Mouse (Mus musculus) adrenal gland, postnatal 4 days (tissue): Measurements from ENCODE around the gene Irx5. TPM values are rescaled to one million over a fixed set of nuclear protein-coding genes. Genes with fewer than 3 reads are reported as not detected.

Experiments used
- DNase-seq, 2 experiments: peaks; one replicate each; pipeline ENCODE4 v3.0.0; 2021 to 2022; ENCODE audit warnings: low spot score in 2 of 2, mixed read lengths in 2 of 2
- total RNA-seq, 2 experiments: library from RNA; stranded (reverse); gene quantifications; 2 replicates each; pipeline ENCODE4 v1.2.3; 2021

Gene Irx5
- total RNA-seq, 2 experiments from 2014 or later, result 4.6 to 4.9 TPM

GRCm38 (mm10) chr8:92359833-92360082 lies 2.3 kb downstream of the Irx5 start:
- DNase-seq, result no peak

- DNase-seq, result no peak
Observed at GRCm38 (mm10) chr8:92360083-92360861, 2.8 kb downstream of the Irx5 start.

GRCm38 (mm10) chr8:92361546-92362351 lies 4.3 kb downstream of the Irx5 start:
- no peak for DNase-seq

GRCm38 (mm10) chr8:92362396-92363115 lies 5.1 kb downstream of the Irx5 start:
- DNase-seq, result no peak

- DNase-seq, result no peak
Observed at GRCm38 (mm10) chr8:92363217-92364147, 6.1 kb downstream of the Irx5 start.

GRCm38 (mm10) chr8:92364148-92364775 lies 6.8 kb downstream of the Irx5 start:
- no peak for DNase-seq

- DNase-seq, result no peak
Observed at GRCm38 (mm10) chr8:92364776-92365240, 7.4 kb downstream of the Irx5 start.

- no peak for DNase-seq
Observed at GRCm38 (mm10) chr8:92365241-92365943, 8.0 kb downstream of the Irx5 start.

GRCm38 (mm10) chr8:92365944-92366735 lies 8.7 kb downstream of the Irx5 start:
- DNase-seq, result no peak

GRCm38 (mm10) chr8:92366736-92367267 lies 9.4 kb downstream of the Irx5 start:
- DNase-seq, result no peak

GRCm38 (mm10) chr8:92379524-92379923 lies 22.1 kb downstream of the Irx5 start:
- DNase-seq, result no peak

- no peak for DNase-seq
Observed at GRCm38 (mm10) chr8:92380571-92380970, 23.1 kb downstream of the Irx5 start.

GRCm38 (mm10) chr8:92387893-92388292 lies 30.5 kb downstream of the Irx5 start:
- no peak for DNase-seq

GRCm38 (mm10) chr8:92404218-92404617 lies 46.8 kb downstream of the Irx5 start:
- DNase-seq, result no peak

- no peak for DNase-seq
Observed at GRCm38 (mm10) chr8:92408092-92408491, 50.7 kb downstream of the Irx5 start.

- no peak for DNase-seq
Observed at GRCm38 (mm10) chr8:92413583-92413982, 56.2 kb downstream of the Irx5 start.

GRCm38 (mm10) chr8:92420666-92421065 lies 63.2 kb downstream of the Irx5 start:
- no peak for DNase-seq
